Comparison of ENCODE assay signal across 14 mouse cellular contexts in genomic region chr1:189608640-189609039, GRCm38 (mm10).
A peak's percentile ranks its signal among the peaks of the same experiment; 100 is the strongest.
DNase-seq lines count a peak whose midpoint lies in the region; ATAC-seq lines count a peak whose summit lies in the region.
"Had no signal": no experiment of that assay in that cellular context is flagged by ENCODE, and none has a peak within 500 bp of the region (broad histone marks: within the 10 kb centered on the region; RNA-seq: fewer than 3 reads in every experiment).

No protein-coding gene starts in this region.

- H3K4me2 ChIP-seq in midbrain, embryonic 11.5 days, result no peak overlapping the region
- H3K4me2 ChIP-seq in midbrain, embryonic 16.5 days (ENCODE audit: low read length), result no peak overlapping the region
- H3K4me2 ChIP-seq: liver, embryonic 13.5 days; midbrain, embryonic 15.5 days; neural tube, embryonic 12.5 days had no signal

- no peak overlapping the region for H3K4me3 ChIP-seq in midbrain, embryonic 11.5 days (ENCODE audit: low read depth, low read length)
- H3K4me3 ChIP-seq in midbrain, embryonic 16.5 days (ENCODE audit: low read depth, low read length), result no peak overlapping the region
- H3K4me3 ChIP-seq in hindbrain, embryonic 10.5 days, result no peak overlapping the region
- H3K4me3 ChIP-seq: limb, embryonic 10.5 days; liver, embryonic 13.5 days; midbrain, embryonic 15.5 days; neural tube, embryonic 12.5 days had no signal

- peak; percentile 26 for DNase-seq in midbrain, embryonic 11.5 days (ENCODE audit: low spot score, missing footprints)
- DNase-seq in ES-CJ7 (ENCODE audit: low read depth, low spot score) (peak; percentile 27), adipocyte (ENCODE audit: low spot score) (no peak)
- DNase-seq in thymus, postnatal 36 days, result peak; percentile 63 to 74
- no peak for DNase-seq in hindbrain, embryonic 10.5 days (ENCODE audit: low spot score)
- DNase-seq: cerebellum, postnatal 14 days; kidney, postnatal 10 days; liver, embryonic 13.5 days had no signal

- WGBS in midbrain, embryonic 11.5 days, result 46% methylated on average over 5 of the region's 5 CpGs
- 45% methylated on average over 5 of the region's 5 CpGs for WGBS in midbrain, embryonic 16.5 days
- WGBS in hindbrain, embryonic 10.5 days, result 31% methylated on average over 5 of the region's 5 CpGs

- H3K36me3 ChIP-seq in midbrain, embryonic 11.5 days (ENCODE audit: control insufficient read depth, insufficient read depth, low read length), result no peaks in the 10 kb centered on the region
- H3K36me3 ChIP-seq in midbrain, embryonic 16.5 days (ENCODE audit: control insufficient read depth, insufficient read depth, low read length), result no peaks in the 10 kb centered on the region
- H3K36me3 ChIP-seq in hindbrain, embryonic 10.5 days, result no peaks in the 10 kb centered on the region
- H3K36me3 ChIP-seq: limb, embryonic 10.5 days; liver, embryonic 13.5 days; midbrain, embryonic 15.5 days; neural tube, embryonic 12.5 days had no signal

- H3K9ac ChIP-seq in midbrain, embryonic 11.5 days (ENCODE audit: low read length), result no peak overlapping the region
- H3K9ac ChIP-seq in midbrain, embryonic 16.5 days (ENCODE audit: low read depth, low read length), result no peak overlapping the region
- H3K9ac ChIP-seq: liver, embryonic 13.5 days; midbrain, embryonic 15.5 days; neural tube, embryonic 12.5 days had no signal

- H3K4me1 ChIP-seq in midbrain, embryonic 11.5 days (ENCODE audit: control insufficient read depth, insufficient read depth, low read length), result no peaks in the 10 kb centered on the region
- no peaks in the 10 kb centered on the region for H3K4me1 ChIP-seq in midbrain, embryonic 16.5 days (ENCODE audit: control insufficient read depth, insufficient read depth, low read length)
- peaks cover 4% of the 10 kb centered on the region; the same call in 1 of the 2 replicates for H3K4me1 ChIP-seq in hindbrain, embryonic 10.5 days (replicated peaks)
- H3K4me1 ChIP-seq: liver, embryonic 13.5 days; midbrain, embryonic 15.5 days; neural tube, embryonic 12.5 days had no signal

- H3K9me3 ChIP-seq in midbrain, embryonic 11.5 days (ENCODE audit: control insufficient read depth, low read length), result no peaks in the 10 kb centered on the region
- no peaks in the 10 kb centered on the region for H3K9me3 ChIP-seq in midbrain, embryonic 16.5 days (replicated peaks; ENCODE audit: control insufficient read depth, low read length, poor library complexity, severe bottlenecking)
- 0 out of 2 replicates have a peak, but pooled peaks cover 5% of the 10 kb centered on the region for H3K9me3 ChIP-seq in hindbrain, embryonic 10.5 days
- H3K9me3 ChIP-seq: limb, embryonic 10.5 days; liver, embryonic 13.5 days; midbrain, embryonic 15.5 days; neural tube, embryonic 12.5 days had no signal

- no peaks in the 10 kb centered on the region for H3K27me3 ChIP-seq in midbrain, embryonic 11.5 days (ENCODE audit: control insufficient read depth, insufficient read depth, low read length)
- H3K27me3 ChIP-seq in midbrain, embryonic 16.5 days (ENCODE audit: control insufficient read depth, insufficient read depth, low read depth, low read length), result no peaks in the 10 kb centered on the region
- H3K27me3 ChIP-seq in hindbrain, embryonic 10.5 days (ENCODE audit: insufficient read depth, poor library complexity, severe bottlenecking), result no peaks in the 10 kb centered on the region
- H3K27me3 ChIP-seq: liver, embryonic 13.5 days; midbrain, embryonic 15.5 days; neural tube, embryonic 12.5 days had no signal

- no peak for ATAC-seq in midbrain, embryonic 11.5 days (ENCODE audit: low FRiP score)
- ATAC-seq in midbrain, embryonic 16.5 days, result no peak
- peak; percentile 62; the same call in 1 of the 2 replicates for ATAC-seq in neutrophil, adult 5-6 weeks (ENCODE audit: extremely low read depth, insufficient number of reproducible peaks, low FRiP score, poor library complexity, severe bottlenecking)
- ATAC-seq: forebrain, embryonic 14.5 days; midbrain, embryonic 15.5 days had no signal

- H3K27ac ChIP-seq in midbrain, embryonic 11.5 days (ENCODE audit: low read depth, low read length), result no peak overlapping the region
- no peak overlapping the region for H3K27ac ChIP-seq in midbrain, embryonic 16.5 days (ENCODE audit: low read length)
- no peak overlapping the region for H3K27ac ChIP-seq in hindbrain, embryonic 10.5 days
- H3K27ac ChIP-seq: limb, embryonic 10.5 days; liver, embryonic 13.5 days; midbrain, embryonic 15.5 days; neural tube, embryonic 12.5 days had no signal

Comparison
In these comparisons a context has a peak if more than half of its experiments do, and no peak if none do; other contexts are left out.
1. DNase-seq: peak in midbrain, embryonic 11.5 days (single experiment), ES-CJ7 (single experiment) and thymus, postnatal 36 days (2 of 2); none in adipocyte (single experiment) and hindbrain, embryonic 10.5 days (single experiment).